Mouse (Mus musculus) cerebellum, postnatal 14 days (tissue): ENCODE data around the gene Ankrd44.

Source experiments
- DNase-seq, 2 experiments: peaks; one replicate each; pipeline ENCODE4 v3.0.0; 2021; ENCODE audit warnings: mixed read lengths in 2 of 2

Ankrd44 gene

DNA sequence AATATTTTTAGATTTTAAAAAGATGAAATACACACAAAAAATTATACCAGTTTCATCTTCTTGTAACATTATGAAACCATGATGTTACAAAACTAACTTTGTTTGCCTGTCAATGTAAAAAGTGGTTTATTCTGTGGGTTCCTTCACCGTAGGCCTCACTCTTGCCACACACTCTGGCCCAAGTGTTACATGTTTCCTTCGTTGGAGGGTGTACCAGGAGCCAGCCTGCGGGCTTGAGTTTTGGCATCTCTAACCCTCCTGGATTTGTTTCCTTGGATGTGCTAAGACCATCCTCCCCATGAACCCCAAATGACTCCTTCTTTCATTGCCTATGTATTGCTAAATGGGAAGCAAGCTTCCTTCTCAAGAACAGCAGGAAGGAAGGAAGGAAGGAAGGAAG, 230.8 kb downstream of the Ankrd44 start:
- DNase-seq: no peak

DNA sequence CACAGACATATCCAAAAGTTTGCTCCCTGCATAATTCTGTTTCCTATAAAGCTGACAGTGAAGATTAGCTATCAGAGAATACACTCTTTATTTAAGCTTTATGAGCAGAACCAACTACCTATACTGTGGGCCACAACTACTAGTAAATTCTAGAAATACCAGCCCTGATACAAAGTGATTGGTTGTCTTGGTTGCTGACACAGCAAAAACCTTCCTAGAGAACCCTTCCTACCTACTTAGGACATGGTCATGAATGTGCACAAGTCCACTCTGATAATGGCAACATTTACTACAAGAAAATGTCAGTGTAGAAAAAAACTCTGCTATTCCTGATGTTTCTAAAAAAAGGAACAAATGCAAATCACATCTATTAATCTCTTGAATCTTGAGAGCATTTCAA, 234.4 kb downstream of the Ankrd44 start:
- no peak for DNase-seq

DNA sequence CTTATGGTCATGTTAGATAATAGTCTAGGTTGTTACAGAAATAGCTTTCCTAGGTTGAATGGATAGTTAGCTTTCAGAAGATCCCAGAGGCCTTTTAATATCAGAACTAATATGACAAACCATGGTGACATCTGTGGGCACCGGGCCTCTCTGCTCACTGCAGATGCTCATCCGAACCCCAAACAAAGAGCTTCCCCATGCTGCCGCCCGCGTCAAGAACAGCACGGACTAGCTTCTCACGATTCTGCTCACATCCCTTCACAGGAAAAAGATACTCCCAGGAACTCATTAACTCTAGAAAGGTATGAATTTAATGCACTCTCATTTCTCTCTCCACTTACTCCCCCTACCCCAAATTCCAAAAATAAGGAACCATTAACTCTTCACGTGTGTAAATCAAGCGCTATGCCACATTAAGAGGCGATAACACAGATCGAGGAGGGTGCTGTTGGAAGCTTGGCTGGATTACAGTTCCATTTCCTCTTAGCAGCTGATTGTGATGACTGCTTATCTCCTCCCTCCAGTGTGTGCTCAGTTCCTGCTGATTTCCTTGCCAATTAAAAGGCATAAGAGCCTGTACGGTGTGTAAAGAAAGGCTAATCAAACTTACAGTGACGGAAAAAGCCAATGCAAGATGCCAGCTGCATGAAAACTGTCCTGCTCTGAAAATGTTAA, 235.8 kb downstream of the Ankrd44 start:
- DNase-seq: peak; percentile 49 to 51

DNA sequence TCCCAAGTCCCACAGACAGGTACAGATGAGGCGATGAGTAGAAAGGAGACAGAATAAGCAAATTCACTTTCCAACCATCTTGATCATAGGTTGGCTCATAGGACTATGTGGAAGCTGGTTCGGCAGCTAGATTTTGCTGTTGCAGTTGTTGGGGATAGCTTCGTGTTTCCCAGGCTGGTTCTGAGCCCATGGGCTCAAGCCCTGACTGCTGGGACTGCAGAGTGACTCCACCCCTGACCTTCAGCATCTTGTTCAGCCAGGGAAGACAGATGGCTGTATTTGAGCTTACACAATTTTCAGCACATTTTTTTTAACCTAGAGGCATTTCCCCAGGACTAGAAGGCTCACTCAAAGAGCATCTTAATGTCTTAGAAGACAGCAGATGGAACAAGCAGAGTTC, 237.7 kb downstream of the Ankrd44 start:
- no peak for DNase-seq

DNA sequence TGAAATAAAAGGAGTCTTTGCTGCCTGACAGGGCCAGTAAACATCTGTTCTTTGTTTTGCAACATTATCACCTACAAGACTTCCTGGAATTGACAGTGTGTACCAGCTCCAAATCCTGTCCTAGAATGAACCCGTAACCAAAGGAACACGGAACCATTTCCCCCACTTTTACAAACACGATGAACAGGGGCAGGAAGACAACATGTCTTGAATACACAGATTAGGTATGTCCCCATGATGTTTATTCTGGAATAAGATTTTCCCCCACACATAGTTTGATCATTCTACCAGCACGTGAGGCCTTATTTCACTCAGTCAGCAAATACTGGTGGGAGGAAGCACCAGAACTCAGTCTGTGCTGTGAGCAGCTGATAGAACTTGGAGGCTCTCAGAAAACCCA, 241.9 kb downstream of the Ankrd44 start:
- no peak for DNase-seq

DNA sequence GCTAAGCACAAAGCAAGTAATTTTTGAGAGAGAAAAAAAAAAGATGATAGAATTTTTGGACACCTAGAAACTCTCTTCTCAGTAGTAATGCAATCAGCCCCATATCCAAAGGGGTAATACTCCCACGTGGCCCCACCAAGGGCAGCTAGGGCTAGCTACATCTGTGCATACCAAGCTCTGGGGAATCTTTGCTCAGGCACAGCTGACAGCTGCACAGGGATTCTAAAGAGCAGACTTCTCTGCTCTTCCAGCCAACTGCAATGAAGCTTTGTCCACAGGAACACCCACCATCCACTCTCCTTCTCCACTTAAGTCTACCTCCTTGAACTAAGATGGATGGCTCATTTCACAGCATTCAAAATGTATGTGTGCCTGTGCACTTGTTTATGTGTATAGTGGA, 246.6 kb downstream of the Ankrd44 start:
- DNase-seq: no peak

DNA sequence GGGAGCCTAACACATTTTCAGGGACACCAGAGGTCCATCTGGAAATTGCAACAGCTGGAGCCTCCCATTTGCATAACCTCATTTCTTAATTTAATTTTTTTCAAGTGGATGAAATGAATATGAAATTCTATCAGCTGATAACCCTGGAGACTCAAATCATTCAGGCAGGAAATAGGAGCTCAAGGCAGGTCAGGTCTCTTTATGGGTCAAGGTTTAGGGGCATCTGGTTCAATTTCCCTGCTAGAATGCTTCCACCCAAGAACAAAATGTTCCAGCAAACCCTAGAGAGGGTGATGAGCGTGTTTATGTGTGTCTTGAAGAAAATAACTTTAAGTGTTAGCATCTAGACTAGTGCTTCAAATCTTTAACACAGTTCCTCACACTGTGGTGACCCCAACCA, 248.2 kb downstream of the Ankrd44 start:
- DNase-seq: no peak

DNA sequence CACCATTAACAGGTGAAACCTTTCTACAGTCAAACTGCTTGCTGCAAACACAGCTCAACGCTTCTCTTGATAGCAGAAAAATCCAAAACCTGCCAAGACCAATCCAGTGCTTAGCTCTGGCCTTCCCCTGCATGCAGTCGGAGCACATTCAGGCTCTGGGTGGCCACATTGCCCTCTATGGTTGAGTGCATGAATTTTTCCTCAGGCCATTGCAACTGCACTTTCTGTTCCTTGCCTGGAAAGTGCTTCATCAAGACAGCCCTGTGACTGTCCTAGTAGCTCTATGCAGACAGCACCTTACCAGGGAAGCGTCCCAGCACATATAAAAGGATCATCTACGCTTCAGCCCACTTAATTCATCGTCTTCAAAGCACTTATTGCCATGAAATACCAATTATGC, 250.7 kb downstream of the Ankrd44 start:
- no peak for DNase-seq

DNA sequence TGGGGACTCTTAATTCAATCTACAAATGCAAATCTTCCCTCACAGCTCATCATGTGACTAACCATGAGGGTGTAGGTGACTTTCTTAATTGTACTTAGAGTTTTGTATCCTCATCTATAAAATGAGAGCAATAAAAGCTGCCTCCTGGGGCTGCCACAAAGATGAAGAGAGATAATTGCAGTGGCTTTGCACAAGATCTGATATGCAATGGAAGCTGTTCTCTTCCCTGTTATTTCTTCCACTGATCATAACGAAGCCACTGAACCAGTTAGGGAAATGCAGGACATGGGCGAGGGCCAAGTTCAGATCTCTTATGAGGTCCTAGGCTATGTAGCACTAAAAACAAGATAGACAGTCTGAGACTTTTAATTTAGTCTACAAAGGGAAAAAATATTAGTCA, 258.2 kb downstream of the Ankrd44 start:
- DNase-seq: no peak

DNA sequence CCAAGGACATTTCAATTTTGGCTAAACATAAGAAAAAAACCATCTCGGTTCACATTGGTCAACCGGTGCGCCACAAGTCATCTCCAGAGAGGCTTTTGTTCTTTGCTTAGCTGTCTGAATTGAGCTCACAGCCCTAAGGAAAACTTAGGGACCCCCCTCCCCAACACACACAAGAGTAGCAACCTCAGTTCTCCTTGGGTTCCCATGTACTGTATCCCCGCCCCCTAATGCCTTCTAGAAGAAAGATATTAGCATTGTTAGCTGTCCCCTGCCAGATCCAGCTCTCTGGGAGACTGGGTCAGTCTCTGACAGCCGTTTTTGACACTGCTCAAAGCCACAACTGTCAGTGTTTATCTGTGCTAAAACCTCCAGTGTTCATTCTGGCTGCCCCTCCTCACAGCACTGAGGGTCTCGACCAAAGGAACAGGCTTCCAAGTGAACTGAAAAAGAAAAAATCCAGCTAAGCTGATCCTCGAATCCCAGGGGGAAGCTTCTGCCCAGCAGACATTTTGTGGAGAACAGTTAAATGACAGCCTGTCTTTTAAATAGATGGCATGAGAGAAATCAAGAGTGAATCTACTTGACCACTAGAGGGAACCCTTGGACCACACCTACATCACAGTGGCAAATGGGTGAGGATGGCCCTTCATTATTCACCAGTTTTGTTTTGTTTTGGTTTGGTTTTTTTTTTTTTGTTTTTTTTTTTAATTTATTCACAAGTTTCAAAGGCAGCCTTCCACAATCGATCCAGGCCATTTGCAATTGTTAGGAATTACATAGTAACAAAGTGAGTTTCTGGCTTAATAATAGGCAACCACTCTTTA, 260.4 kb downstream of the Ankrd44 start:
- peak; percentile 62 to 71 for DNase-seq

DNA sequence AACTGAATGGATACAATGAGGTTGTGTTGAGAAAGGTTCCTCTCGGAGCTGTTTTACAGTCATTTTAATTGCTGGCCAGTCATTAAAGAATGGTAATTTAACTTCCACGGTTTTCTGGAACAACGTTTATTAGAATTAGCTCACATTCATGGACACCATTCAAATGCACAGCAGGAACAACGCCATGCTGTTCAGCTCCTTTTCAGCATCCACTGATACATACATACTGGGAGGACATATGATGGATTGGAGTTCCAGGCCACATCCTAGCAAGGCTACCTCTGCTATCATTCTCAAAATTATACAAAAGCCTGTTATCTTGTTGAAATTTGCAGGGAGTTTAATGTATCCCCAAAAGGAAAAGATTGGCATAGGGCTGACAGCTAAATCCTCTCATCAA, 261.1 kb downstream of the Ankrd44 start:
- no peak for DNase-seq

DNA sequence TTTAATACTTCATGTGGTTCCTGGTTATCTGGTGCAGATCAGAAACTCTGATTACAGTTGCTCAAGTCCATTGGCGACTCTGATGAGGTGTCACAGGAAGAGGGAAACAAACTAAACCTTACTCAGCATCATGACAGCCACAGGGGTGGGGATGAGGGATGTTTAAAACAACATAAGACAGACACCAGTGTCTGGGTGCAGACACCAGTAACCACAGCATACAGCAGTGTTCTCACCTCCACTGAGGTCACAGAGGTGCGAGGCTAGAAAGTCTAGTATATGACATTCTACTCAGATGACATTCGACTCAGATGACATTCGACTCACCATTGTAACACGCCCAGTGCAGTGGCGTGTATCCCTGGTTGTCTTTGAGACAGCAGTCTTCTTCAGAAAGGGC, 265.5 kb downstream of the Ankrd44 start:
- DNase-seq: no peak

DNA sequence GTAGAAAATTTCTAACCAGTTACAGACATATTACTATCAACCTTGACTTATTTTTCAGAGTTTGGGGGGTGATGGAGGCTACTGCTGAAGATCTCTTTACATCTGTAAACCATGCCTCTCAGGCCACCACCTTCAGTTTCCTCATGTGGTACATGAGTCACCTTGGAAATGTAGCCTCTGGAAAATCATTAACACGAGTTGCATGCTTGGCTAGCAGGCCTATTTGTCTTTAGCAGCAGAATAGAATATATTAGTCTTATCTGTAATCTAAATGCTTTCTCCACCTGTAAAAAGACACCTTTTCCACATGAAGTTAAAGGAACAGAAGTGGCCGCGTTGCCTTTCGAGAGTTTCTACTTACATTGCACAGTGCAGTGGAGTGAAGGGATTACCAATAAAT, 267.6 kb downstream of the Ankrd44 start:
- DNase-seq: no peak

DNA sequence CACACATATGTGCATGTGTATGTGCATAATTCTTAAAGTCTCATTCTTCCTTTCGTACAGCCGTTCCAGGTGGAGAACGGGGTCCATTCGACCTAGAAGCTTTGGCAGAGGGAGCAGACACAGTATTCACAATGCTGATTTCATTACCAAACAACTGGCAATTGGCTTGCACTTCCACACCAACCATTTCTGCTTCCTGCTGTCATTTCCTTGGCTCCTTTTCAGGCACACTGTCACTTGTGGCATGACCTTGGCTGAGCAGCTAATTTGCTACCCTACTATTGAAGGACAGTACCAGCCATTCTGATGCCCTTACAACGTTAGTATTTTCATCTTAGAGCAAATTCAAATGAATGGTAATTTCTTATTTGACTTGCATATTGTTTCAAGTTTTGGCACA, 277.9 kb downstream of the Ankrd44 start:
- peak; percentile 35 to 42 for DNase-seq

DNA sequence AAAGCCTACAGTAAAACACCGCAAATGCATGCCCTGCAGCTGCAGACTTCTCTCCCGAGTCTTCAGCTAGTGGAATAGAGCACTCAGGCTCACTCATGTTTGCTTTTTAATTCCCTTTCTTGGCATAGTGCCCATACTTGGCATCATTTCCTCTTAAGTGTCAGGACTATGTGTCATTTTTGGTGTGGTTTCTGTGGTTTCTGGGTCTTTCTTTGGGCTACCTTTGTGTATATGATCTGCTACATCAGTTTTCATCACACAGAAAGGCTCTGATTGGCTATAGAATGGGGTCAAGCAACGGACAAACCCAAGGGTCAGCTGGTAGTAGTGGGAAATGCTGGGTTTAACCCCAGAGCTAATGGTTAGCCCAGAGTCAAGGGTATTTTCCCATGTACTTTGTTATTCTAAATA, 278.8 kb downstream of the Ankrd44 start:
- DNase-seq: peak; percentile 44 to 56

DNA sequence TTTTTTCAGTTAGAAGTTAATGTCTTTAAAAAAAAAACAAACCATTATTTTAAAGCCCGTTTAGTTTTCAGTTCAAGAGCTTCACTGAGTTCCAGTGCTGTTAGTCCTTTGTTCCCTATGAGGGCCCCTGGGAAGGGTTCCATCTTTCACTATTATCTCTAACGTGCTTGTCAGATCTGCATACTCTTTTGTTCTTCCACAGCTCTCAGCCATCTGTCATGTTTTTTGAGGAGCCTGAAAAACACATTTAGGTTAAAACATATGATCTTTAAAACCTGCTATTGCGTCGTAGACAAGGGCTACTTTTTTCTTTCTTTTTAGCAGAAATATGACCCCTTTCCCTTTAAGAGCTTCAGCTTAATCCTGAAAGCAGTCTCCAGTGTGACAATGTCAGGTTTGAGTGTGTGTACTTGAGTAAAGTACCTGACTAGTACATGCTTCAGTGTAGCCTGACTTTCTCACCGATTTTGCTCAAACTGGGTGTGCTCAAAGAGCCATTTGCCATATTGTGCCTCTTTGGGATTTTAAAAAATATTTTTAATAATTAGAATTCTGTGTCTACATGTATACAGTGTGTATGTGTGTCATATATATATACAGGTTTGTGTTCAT, 285.9 kb downstream of the Ankrd44 start:
- DNase-seq: peak in 1 of 2 experiments; percentile 26

DNA sequence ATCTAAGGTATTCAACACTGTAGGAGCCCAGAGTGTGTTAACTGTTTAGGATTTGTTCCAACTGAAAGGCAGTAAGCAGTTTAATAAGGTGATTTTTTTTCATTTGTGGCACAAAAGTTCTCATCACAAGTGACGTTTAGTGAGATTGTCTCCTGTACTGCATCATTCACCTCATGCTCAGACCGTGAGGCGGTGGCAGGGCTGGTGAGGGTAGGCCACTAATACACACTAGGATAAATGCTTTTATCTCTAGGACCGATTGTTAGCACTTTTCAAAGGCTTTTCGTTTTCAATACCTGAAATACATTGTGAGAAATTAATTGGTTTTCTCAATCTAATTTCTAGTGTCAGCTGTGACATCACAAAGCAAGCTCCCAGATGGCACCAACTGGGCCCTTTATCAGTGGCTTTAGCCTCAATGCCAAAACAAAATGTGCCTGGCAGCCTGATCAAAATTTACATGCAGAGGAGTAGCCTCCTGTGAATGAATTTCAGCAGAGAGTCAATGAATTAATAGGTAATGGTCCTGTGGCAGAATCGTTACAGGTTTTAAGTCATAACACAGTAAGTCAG, 286.6 kb downstream of the Ankrd44 start:
- DNase-seq: peak; percentile 44 to 67

DNA sequence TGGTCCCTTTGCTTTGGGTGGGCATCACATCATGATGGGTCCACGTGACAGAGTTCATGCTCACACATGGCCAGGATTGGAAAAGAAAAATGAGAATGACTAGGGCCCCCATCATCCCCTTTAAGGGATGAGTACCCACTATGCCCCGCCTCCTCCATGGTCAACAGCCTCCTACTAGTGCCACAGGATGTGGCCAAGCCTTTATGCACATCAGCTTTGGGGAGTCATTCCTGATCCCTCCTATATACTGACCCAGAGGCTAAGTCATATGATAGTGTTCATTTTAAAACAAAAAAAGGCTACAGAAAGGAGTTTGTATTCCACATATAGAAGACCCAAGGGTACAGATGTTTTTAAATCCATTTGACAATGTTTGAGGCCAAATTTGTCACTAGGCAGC, 287.1 kb downstream of the Ankrd44 start:
- no peak for DNase-seq

DNA sequence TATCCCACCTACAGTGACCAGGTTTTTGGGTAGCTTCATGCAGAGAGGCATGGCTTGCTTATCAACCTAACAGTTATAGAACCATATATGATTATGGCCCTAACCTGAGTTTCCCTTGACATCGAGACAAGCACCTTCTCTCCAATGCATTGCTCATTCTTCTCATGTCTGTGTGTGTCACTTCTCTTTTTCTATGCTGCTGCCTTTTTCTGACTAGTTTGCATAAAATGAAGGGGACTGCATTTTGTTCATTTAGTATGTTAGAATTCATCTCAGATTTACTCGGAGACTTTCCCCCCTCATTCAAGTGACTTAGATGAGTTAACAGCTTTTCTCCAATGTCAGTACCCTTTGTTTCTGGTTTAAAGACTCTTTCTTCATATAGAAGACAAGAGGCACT, 288.8 kb downstream of the Ankrd44 start:
- no peak for DNase-seq

DNA sequence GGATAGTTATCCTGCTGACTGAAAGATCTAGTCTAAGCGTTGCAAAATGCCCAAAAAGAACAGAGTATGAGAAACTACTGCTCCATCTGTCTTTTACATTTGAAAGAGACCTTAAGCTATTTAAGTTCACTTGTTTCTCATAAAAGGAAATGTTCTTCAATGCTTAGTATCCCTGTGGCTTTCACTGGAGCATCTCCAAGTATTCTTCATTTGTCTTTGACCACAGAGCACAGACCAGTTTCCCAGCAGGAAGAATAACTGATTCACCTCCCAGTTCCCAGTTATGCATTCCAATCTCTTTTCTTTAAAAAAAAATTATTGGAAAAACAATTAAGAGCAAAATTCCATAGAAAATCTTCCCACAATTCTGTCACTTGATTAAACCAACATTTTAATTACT, 297.1 kb downstream of the Ankrd44 start:
- DNase-seq: no peak

DNA sequence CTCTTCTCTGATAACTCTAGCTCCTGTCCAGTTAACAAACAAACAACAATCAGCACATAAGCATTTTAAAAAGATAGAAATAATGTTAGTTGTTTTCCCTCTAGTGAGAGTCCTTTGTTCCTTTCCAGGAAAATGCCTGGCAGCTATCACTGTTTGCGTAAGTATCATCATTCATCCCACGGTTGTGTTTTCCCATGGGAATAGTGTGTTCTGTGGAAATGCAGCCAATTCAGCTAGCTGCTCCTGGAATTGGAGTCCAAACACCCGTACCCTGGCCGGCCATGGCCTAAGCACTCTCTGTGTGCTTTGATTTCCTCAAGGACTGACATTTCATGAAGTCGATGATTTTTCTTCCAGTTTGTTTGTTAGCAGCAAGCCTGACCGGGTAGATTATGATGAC, 311.2 kb downstream of the Ankrd44 start:
- DNase-seq: no peak

DNA sequence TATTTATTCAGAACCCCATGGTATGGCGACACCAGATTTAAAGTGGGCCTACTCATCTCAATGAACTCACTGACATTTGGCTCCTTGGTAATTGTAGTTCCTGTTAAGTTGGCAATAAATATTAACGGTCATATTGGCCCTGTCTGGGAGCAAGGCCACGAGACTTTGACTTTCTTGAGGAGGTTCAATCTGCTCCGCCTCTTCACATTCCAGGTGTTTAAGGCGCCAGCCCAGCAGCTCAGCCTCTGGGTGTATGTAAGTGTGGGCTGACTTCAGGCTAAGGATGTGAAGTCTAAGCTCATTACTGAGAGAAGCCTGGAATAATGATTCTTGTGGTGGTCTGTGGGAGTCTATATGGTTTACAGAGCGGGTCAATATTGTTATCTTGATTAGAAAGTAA, 313.8 kb downstream of the Ankrd44 start:
- DNase-seq: no peak

DNA sequence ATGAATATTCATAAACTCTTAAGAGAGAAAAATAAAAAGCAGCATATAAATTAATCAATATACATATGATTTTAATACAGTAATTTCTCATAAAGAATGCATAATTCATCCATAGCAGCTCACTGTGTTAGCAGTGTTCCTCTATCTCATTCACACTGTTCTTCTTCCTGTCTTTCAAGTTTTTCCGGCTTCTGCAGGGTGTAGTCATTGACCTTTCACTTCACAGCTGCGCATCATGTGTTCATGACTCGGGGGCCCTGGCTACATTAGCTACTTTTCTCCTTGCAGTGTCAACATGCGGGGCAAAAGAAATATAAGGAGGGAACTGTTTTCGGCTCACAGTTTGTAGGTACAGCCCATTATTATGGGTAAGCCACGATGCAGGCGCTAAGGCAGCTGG, 314.3 kb downstream of the Ankrd44 start:
- no peak for DNase-seq

DNA sequence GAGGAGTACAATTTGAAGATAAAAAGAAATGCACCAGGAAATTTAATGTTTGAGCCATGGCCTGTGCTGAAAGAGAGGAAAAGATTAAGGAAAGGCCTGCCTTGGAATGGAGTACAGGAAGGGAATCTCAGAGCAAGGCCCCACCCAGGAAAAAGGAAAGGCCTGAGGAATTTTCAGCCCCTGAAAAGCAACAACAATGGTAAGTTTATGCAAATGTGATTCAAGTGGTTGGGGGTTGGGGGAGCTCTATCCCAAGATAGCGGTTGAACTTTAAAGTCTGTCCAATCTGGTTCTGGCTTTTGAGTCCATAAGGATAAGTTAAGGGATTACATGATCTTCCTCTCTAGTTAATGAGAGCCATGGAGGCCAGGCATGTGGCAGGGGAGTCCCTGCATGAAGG, 319.3 kb downstream of the Ankrd44 start:
- no peak for DNase-seq
